Mouse (Mus musculus): ENCODE measurements at regions not wholly inside any gene's neighbourhood (a gene's known extent, or its start where the extent isn't known, plus 50 kb on each side); places are given as distances from the start of the nearest gene placed in this dataset.

DNA sequence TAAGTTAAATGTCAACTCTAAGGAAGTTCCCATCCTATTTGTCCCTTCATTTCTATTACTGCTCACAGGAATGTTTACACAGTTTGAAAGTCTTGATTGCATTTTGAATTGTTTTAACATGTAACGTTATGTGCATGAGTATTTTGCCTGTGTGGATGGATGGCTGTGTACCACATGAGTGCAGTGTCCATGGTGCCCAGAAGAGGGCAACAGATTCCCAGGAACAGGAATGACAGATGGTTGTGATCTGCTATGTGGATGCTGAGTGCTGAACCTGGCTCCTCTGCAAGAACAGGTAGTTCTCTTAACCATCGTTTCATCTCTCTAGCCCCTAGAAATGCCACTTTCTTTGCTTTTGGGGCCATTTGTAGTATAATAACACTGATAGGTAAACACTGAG lies 597.9 kb upstream of the Zwint start:
- peak; percentile 35 for DNase-seq (ENCODE audit: low read depth, low spot score)

DNA sequence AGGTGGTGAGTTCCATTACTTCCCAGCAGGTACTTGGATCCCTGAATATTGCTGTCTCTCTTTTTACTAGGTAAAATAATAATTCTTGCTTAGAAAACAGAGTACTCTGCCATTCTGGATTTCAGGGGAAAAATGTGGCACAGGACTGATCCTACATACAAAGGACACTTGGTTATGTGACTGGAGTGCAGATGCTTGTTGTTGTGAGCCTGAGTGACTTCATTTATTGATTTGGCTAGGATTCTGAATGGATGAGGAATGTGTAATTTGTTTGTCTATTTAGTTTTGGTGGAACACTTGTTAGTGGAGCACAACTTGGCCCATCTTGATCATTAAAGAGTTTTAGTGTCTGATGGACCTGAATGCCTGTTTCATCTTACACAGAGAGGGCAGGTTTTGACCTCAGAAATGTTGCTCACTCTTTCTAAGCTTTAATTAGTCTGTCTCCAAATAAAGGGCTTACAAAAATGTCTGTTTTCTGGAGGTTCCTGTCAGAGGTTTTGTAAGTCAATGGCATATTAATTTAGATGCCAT lies 583.4 kb upstream of the Zwint start:
- DNase-seq (ENCODE audit: low read depth, low spot score) = no peak

DNA sequence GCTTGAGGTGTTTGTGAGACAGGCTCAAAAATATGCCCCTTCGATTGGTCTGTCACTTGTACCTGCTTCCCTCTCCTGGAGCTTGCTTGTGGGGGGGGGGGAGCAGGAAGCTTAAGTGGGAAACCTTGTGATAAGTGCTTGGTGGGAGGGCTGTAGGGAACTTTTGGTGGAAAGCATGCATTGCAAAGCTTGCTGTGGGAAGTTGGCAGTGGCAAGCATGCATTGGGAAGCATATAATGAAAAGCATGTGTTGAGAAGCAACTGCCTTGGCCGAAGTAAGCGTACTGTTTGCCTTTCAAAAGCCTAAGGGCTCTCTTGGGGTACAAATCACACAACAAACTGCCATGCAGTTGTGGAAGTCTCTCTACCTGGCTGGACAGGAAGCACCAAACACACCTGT lies 576.3 kb upstream of the Zwint start:
- no peak for DNase-seq (ENCODE audit: low read depth, low spot score)

DNA sequence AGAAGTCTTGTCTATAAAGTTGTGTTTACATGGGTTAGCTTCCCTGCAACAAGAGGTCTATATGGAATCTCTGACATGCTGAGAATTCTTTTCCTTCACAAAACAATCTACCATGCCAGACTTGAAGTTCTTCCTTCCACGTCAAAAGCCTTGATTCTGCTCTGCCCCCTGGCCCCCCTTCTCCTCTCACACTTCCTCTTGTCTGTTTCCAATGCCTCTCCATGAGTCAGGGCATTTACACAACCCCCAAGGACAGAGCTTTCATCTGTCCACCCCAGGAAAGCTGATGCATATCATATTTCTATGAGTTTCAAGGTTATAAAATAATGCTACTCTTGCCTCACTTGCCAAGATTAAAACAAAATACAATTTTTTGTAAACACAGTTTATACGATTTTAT lies 557.7 kb upstream of the Zwint start:
- no peak for DNase-seq (ENCODE audit: low read depth, low spot score)

DNA sequence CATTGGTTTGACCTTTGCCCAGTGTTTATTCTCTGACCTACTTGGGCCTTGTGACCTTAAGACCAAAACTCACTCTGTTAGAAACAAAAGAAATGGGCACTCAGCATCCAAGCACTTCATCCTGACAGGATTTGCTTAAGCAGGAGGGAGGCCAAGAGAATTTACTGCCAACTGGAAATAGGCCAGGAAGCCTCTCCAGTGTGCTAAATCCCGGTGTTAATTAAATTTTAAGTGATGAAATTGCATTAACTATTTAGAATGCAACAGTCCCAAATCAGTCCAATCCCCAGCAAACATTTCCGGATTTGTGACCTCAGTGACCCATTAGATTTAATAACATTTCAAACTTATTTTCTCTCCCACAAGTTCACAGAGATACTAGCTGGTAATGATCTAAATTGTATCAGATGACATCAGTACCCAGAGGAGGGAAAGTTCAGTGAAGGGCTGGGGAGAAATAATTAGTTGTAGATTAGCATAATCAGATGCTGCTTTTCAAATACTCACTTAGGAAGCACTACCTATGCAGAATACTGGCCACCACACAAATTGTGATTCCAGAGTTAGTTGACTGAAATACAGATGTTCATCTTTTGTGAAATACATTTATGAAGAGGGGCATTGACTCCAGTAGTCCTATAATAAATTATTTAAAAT lies 555.4 kb upstream of the Zwint start:
- no peak for DNase-seq (ENCODE audit: low read depth, low spot score)

DNA sequence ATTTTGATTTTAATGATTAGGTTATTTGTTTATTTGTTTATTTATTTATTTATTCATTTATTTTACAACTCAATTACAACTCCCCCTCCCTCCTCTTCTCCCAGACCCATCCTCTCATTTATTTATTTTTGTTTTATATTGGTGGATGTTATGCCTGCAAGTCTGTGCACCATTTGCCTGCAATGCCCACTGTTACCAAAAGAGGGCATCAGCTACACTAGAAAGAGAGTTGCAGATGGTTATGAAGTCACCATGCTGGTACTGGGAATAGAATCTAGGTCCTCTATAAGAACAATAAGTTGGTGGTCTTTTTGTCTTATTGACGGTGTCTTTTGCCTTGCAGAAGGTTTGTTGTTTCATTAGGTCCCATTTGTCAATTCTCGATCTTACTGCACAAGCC lies 535.2 kb upstream of the Zwint start:
- DNase-seq (ENCODE audit: low read depth, low spot score) = peak; percentile 47

DNA sequence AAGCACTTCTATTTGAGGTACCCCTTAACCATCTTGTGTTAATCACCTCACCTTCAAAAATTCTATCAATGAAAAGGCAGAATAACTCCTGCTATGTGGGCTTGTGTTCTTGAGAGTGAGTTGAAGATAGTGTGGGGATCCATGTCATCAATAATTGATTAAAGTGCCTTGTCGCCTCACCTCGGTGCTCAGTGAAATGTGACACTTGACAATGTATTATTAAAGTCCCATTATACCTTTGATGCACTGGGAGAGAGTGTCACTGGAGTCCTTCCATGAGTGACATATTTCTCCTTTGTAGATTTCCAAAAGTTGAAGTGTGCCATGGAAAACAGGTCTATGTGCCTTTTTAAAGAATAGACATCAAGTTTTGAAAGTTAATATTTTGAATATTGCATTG lies 522.2 kb upstream of the Zwint start:
- no peak for DNase-seq (ENCODE audit: low read depth, low spot score)

All from ZHBTc4 (cell line).